Mouse (Mus musculus) ES-E14 (cell line): Measurements from ENCODE around the gene Zfp553.

Source experiments
- CHD2 ChIP-seq: IDR thresholded peaks from 2 replicates; pipeline ENCODE4 v1.6.1; 2014; ENCODE audit warnings: mild to moderate bottlenecking, low read depth, low read length, inconsistent platforms
- HCFC1 ChIP-seq: IDR thresholded peaks from 2 replicates; pipeline ENCODE4 v1.6.1; 2012; ENCODE audit warnings: low read length, inconsistent platforms, borderline replicate concordance; ENCODE audit not compliant: insufficient read depth
- MAFK ChIP-seq: IDR thresholded peaks from 2 replicates; pipeline ENCODE4 v1.6.1; 2014; ENCODE audit warnings: mild to moderate bottlenecking, low read depth, low read length, inconsistent platforms; ENCODE audit not compliant: insufficient read depth
- ZC3H11A ChIP-seq: IDR thresholded peaks from 2 replicates; pipeline ENCODE4 v1.6.1; 2012; ENCODE audit warnings: low read depth, mild to moderate bottlenecking, inconsistent platforms, low read length, borderline replicate concordance
- ZNF384 ChIP-seq: IDR thresholded peaks from 2 replicates; pipeline ENCODE4 v1.6.1; 2012; ENCODE audit warnings: low read depth, low read length, inconsistent platforms

DNA sequence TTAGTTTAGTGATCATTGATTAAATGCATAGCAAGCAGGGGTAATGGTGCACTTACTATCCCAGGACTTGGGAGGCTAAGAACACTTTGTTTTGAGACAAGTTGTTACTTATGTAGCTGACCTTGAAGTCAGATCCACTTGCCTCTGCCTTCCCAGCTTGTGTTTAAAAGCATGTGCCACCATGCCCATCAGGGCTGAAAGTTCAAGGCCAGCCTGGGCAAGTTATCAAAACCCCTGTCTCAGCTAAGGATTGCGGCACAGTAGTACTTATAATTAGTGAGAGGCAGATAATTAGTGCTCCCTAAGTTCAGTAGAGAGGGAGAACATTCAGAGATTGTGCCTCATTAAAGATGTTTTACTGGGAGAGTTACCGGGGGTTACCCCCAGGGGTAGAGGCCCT lies 1.9 kb downstream of the Zfp553 start:
- no peak for TF ChIP-seq HCFC1
- no peak for TF ChIP-seq MAFK
- TF ChIP-seq ZNF384 = no peak
- no peak for TF ChIP-seq CHD2
- TF ChIP-seq ZC3H11A = no peak
